Mouse (Mus musculus): Measurements from ENCODE around the gene Det1.

Gene Det1

DNA sequence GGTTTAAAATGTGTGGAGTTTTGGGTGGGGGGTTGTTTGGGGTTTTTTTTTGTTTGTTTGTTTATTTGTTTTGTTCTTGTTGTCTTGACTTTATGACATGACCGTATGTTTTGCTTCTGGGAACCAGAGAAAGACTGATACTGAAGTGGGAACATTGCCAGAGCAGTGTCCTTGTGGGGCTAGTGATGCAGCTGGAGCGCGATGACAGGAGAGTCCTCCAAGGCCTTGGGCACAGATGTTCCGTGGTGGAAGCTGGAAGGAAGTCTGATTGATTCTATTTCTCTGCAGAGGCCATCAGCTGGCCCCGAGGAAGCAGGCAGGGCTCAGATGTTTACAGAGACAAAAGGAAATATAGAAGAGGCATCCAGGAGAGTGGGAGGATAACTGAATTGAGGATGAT, 61.2 kb downstream of the Det1 start:
- DNase-seq (ENCODE audit: low spot score in 2 of 2), result no peak

DNA sequence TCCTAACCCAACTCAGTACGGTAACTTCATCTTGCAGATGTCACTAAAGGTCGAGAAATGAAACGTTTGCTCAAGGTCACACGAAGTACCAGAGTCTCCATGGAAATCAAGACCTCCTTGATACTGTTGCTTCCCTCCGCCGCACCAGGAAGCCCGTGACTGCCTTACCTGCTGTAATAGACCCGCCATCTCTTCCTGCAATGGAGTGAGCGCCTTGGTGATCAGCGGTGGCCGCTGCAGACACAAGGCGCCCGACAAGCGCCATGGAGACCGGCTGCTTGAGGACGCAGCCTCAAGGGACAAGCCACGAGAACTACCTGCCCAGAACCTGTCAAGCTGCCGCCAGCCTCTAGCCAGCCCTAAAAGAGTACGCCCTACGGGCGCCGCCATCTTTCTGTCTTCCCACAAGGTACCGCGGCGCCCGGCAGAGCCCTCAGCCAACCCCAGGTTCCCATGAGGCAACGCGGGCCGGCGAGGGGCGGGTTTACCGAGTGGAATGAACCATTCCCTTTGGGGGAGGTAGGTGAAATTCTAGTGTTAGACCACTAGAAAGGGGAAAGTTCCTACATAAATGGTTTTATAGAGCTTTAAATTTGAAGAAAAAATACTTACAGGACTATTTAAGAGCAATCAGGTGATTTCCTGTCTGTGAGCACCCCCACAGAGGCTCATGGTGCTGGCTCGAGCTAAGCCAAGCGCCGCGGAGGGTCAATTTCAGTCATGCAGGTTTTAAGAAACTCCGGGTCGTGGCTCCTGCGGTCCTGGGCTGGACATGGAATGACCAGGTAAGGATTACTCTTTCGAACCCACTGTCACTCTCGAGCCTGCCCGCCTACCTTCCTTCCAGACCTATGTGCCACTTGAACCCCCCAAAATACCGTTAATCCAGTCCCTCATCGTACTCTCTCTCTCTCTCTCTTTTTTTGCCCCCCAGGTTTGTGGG, 64.2 kb downstream of the Det1 start, which contains the start of the genes Mrps11 and Mrpl46:
TSS of gene Mrps11 (plus strand) at position 481 of the 943 bp plus-strand sequence.
TSS of gene Mrpl46 (minus strand) at position 893 of the 943 bp plus-strand sequence.
- peak; percentile 65 to 84 for DNase-seq (ENCODE audit: low spot score in 2 of 2)

DNA sequence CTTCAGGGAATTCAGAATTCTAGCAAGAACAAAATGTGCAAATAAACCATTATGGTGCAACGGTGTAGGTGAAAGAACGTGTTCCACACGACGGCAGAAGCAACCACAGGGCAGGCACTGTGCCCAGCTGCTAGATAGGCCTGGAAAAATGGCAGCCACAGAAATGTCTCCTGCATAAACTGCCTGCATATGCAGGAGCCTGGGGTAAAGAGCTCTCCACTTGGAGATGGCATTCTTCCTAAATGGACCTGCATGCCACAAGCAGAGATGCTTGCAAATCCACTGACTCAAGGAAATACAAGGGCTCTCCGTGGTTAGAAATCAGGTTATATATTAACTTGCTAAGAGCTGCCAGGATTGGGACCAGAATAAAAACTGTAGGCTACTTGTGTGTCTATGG, 68.3 kb downstream of the Det1 start:
- no peak for DNase-seq (ENCODE audit: low spot score in 2 of 2)

Data from cerebellum, postnatal 4 days (tissue).